Mouse (Mus musculus): ENCODE measurements around the gene Slc39a10.
"Not testable (repeated sequence)": the region's sequence is repeated elsewhere in the genome, so short reads cannot be mapped to it uniquely, and the experiment has no call there.

The Slc39a10 gene

DNA sequence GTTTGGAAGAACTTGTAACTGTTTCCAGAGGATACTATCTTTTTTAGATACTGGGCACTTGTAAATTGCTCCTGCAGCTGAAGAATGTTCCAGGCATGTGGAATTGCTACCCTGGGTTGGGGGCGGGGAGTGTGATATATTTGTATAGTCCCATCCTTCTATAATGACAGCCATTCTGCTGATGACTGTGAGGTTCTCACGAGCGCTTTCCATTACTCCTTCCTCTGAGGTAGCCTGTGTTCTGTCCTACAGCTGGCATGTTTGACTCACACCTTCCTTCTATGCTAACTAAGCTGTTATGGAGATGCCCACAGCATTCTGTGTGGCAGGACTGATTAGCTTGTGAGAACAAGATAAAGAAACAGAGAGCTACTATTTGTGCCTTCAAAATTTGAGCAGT lies 128.1 kb downstream of the Slc39a10 start:
- DNase-seq = not testable (repeated sequence)

Data from right cerebral cortex, postnatal 14 days (tissue).